Mouse (Mus musculus): ENCODE measurements around the gene Gm43064.
A peak's percentile ranks its signal among the peaks of the same experiment; 100 is the strongest.

Gene Gm43064

DNA sequence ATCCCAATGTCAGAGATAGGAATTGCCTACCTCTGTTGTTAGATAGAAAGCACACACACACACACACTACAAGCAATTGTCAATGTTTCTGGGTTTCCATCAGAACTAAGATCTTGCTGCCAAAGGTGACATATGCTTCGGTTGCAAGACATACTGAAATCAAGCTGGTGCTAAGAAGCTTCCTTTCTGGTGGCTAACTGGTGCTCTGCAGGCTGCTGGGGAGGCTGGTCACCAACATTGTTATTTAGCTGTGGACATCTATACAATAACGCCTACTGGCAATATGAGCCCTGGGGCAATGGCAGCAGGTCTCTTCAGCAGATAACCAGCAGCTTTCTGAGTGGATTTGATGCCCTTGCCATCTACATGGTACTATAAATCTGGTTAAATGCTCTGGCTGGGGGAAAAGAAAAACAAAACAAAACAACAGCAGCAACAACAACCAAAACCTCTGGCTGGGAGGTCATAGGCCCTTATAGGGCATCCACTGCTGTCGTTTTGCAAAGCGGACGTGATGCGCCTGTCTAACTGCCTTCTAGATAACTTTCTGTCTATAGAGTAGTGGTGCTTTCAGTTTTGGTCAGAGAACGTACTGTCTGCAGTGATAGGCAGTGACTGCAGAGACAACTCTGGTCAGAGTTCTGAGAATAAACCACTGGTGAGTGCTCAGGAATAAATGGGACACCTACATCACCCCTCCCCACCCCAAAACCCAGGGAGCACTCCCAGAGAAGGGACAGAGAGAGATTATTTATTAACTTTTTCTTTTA, 47.8 kb downstream of the Gm43064 start:
- no peak for DNase-seq (ENCODE audit: low spot score in 2 of 2)

DNA sequence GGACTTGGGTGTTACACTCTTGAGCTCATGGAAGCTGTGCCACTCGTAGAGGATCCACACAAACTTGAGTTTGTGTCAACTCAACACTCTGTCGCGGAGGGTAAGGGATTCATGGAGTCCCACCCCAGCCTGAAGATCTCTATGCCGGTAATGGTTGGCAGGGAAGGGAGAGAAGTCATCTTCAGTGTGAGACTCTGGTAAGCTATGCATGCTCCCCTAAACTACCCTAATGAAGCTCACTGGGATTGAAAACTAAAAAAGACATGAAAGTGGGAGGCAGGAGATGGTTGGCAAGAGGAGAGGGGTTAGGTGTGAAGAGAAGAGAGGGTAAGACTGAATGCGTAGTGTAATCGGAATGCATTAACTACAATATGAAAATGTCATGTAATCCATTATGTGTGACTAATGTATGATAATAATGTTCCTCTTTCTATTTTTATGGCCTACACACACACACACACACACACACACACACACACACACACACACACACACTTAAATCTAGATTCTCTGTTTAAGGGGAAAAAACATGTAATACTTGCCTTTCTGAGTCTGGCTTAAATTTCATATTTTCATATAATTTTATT, 48.7 kb downstream of the Gm43064 start:
- DNase-seq (ENCODE audit: low spot score in 2 of 2), result no peak

- no peak for DNase-seq (ENCODE audit: low spot score in 2 of 2)
Observed at GRCm38 (mm10) chr3:103858881-103859801, 49.8 kb downstream of the Gm43064 start, which contains the start of gene Ptpn22. Gene Ptpn22, plus strand, starts transcription at chr3:103859795.

DNA sequence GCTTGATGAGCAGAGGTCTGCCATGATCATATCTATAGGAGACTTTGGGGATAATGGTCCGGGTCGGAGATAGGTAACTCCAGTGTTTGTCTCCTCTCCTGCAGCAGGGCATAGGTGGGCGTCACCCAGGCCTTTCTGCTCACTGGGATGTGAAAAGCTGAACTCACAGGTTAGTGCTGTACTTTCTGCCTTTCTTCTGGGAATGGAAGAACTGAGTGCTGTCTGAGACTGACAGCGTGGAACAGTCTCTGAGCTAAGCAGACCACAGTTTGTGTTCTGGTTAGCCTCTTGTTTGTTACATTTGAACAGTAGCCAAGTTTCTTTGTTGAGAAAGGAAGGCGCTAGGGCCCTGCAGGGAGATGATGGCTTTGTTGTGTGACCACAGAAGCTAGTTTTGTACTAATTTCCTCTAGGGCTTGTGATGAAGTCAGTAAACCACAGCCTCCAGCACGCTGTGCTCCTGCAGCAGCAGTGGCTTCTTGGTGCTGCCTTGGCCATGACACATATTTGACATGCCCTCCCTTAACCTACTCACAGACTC, 50.5 kb downstream of the Gm43064 start:
- no peak for DNase-seq (ENCODE audit: low spot score in 2 of 2)

GRCm38 (mm10) chr3:103862721-103863220, 53.4 kb downstream of the Gm43064 start:
- DNase-seq (ENCODE audit: low spot score in 2 of 2), result no peak

GRCm38 (mm10) chr3:103864200-103864599, 54.8 kb downstream of the Gm43064 start:
- no peak for DNase-seq (ENCODE audit: low spot score in 2 of 2)

- DNase-seq (ENCODE audit: low spot score in 2 of 2), result no peak
Observed at GRCm38 (mm10) chr3:103867424-103867971, 58.1 kb downstream of the Gm43064 start.

DNA sequence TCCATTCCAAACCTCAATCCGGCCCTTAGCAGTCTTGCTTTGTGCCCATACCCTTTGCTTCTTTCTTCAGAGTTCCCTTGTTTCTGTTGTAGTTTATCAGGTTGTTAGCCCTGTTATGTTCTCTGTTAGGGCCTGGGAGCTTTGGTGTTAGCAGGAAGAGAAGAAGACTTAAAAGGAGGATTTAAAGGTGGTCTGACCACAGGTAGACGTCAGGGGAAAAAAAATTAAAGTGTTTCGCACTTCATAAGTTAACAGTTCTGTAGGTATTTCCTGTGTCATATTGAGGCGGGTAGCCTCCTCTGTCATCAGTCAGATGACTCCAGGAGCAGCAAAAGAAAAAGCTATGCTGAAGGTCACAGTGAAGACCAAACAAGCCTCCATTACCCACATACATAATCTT, 58.6 kb downstream of the Gm43064 start:
- DNase-seq (ENCODE audit: low spot score in 2 of 2), result no peak

GRCm38 (mm10) chr3:103872663-103873098, 63.3 kb downstream of the Gm43064 start:
- no peak for DNase-seq (ENCODE audit: low spot score in 2 of 2)

DNA sequence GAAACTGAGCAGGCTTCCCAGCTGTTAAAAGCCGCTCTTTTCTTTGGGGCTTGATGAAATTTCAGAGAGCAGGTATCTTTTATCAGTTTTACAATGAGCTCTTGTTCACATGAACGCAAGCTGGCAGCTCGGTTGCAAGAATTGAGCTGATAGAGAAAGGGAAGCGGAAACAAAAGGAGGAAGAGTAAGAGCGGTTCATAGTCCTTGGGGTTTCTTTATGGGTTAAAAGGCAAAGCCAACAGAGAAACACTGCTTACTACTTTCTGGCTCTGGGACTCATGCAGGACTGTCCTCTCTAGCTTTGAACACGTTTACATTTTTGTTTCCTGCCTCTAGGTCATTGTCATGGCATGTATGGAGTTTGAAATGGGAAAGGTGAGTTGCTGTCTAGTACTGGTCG, 65.0 kb downstream of the Gm43064 start:
- no peak for DNase-seq (ENCODE audit: low spot score in 2 of 2)

DNA sequence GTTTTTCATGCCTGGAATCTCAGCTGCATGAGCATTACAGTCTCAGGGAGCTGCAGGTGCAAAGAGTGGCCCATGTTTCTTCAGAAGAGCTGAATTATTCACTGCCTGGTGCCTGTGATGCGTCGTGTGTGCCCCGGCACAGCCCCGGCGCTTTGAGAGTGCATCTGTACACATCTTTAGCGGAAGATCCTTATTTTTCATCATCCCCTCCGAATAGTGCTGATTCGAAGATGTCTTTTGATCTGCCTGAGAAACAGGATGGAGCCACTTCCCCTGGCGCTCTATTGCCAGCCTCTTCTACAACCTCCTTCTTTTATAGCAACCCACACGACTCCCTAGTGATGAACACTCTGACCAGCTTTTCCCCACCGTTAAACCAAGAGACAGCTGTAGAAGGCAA, 76.6 kb downstream of the Gm43064 start:
- no peak for DNase-seq (ENCODE audit: low spot score in 2 of 2)

GRCm38 (mm10) chr3:103887581-103887980, 78.2 kb downstream of the Gm43064 start:
- peak in 1 of 2 experiments; percentile 34 for DNase-seq (ENCODE audit: low spot score in 2 of 2)
